Mouse (Mus musculus) frontal cortex, postnatal 25 days (tissue): ENCODE data around the gene Tmc6.
"Not testable (repeated sequence)": the region's sequence is repeated elsewhere in the genome, so short reads cannot be mapped to it uniquely, and the experiment has no call there.

Experiments used
- DNase-seq, 2 experiments: peaks; one replicate each; pipeline ENCODE4 v3.0.0; 2022; ENCODE audit warnings: low spot score in 2 of 2

The Tmc6 gene

DNA sequence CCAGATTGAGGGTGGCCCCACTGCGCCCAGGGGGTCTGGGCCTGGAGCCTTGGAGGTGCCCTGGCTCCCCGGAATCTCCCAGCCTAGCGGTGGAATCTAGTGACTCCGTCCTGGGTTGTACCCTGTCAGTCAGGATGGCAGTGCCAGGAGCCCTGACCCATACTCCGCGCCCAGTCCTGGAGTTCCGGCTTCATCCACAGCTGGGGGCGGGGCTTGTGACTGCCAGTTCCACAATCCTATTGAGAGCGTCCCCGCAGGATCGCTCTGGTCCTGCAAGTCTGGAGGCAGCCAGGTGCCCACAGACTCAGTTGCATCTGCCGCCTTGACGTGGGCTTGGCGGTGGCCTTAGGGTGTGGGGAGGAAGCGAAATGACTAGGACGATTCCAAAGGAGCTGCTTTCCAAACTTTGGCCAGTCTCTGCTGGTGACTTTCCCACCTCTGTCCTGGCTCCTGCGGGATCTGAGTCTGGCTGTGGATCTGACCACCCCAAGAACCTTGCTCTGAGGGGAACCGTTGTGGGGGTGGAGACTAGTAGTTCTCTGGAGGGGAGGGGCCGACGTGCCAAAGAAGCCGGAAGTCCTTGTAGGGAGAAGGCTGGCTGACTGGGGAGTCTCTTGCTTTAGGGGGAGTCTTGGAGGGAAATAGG lies 28.5 kb upstream of the Tmc6 start:
- DNase-seq, result peak in 1 of 2 experiments; percentile 28

DNA sequence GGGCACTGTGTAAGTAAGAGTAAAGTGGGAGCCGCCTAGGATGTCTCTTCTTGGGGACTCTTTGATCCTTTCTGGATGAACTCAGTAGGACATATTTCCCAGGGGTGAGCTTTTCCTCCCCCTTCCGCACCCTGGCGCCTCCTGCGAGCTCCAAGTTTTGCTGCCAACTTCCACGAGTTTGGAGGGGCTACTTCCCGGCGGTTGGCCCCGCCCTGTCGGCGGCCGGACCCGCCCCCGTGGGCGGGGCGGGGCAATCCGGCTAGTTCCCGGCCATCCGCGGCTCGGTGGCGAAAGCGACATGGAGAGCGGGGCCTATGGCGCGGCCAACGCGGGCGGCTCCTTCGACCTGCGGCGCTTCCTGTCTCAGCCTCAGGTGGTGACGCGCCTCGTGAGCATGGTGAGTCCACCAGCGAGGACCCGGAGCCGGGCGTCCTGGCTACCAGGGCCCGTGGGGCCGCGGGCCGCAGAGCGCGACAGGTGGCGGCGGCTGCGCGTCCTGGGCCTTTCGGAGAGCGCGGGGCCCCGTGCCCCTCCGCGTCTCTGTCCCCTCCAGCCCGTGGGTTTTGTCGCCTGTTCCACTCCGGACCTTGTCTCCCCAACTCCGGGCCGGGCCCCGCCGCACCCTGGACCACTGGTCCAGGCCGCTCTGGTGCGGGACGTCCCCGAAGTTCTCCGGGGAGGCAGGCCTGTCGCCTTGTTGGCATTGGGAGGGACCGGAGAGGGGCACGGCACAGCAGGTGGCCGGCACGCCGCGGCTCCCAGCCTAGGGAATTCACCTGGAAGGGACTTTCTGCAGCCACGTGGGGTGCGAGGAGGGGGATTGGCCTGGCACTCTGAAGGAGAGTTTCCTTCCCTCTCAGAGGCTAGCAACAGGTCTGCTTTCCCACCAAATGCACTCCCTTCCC lies 27.7 kb upstream of the Tmc6 start, which contains the start of the genes Gm20708 and Syngr2:
Gene Gm20708 (plus strand): TSS at position 262 of the 905 bp plus-strand sequence.
Gene Syngr2 (plus strand): TSS at position 262 of the 905 bp plus-strand sequence.
- DNase-seq, result no peak

DNA sequence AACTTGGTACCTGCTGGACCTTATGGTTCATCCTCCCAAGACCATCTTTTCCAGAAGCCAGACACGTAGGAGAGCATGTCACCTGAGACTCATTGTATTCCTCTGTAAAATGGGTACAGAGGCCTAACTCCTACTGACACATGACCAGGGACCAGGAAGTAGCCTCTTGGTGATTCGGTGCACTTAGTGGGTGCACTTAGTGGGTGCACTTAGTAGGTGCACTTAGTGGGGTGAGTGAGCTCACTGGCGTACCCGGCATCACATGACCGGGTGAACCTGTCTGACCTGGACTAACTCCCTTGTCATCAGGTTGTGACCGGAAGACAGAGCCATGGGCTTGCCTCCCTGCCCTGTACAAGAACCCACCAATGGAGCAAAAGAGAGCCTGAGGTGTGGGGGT lies 24.8 kb upstream of the Tmc6 start:
- DNase-seq, result no peak

DNA sequence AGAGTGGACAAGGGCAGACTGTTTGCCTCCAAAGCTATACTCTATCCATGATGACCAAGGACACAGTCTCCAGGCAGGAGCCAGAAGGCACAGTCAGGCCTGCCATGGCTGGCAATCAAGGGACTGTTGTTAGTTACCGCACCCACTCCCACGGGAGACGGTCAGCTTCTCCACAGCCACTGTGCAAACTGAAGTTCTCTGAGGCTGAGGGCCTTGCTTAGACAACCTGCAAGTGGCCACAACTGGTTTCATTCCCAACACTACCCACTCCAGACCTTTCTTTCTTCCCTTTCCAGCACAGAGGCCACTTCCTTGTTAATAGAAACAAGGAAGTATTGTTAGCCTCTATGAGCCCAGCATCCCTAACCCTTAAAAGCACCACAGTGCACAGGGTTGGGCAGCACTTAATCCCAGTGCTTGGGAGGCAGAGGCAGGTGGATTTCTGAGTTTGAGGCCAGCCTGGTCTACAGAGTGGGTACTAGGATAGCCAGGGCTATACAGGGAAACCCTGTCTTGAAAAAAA lies 21.2 kb upstream of the Tmc6 start:
- no peak for DNase-seq

DNA sequence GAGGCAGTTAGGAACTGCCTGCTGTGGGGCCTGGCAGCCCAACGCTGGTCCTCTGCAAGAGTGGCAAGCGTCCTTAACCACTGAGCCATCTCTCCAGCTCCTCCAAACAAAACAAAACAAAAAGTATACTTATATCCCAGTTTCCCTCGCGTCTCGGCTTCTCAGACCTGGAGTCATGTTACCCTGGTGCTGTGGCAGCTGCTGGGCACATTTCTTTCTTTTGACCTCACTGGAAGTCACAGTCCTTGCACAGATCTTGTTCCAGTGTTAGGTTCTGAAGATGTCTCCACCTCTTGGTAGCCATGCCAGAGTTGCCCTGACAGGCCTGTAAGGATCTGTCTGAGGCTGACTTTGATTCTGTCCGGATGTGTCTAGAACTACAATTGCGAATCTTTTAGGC lies 19.7 kb upstream of the Tmc6 start:
- no peak for DNase-seq

DNA sequence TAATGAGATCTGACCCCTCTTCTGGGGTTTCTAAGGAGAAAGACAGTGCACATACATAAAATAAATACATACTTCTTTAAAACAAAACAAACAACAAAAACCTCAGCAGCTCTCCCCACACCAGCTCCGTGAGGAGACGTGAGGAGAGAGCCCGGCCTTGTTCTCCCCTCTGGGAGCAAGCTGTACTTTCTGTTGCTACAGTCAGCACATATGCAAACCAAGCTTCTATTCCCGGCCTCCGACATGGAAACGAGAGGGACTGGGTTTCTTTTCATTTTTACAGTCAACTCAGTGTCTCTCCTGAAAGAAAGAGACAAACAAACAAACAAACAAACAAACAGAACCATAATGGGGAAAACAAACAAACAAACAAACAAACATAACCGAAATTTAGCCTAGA lies 18.0 kb upstream of the Tmc6 start:
- no peak for DNase-seq

DNA sequence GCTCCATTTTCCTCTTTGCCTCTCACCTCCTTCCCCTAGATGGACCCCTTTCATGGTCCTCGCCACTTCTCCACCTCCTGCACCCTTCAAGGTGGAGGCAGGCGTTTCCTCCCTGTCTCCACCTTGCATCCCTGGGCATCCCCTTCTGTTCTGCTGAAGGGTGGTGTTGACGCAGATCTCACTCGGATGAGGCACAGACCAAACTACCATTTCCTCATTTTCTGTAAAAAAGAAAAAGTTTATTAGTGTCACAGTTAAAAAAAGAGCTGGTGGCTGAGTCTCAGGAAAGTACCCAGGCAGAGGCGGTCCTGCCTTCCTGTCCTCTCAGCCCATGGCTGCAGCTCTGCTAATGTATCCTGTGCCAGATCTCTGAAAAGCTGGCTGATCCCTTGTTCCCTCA lies 17.2 kb upstream of the Tmc6 start:
- no peak for DNase-seq

DNA sequence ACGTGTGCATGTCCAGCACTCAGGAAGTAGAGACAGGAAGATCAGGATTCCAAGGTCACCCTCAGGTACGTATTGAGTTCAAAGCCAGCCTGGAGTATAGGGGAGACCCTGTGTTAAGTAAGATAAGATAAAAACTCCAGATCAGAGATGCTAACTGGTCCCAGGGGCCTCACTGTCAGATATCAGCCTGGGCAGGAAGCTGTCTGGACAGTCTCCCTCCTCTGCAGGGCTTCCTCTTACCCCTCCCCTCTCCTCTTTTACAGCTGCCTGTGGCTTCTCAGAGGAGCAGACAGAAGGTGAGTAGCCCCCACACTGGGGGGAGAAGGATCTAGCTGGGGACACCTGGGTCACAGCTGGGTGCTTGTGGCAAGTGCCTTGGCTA lies 16.2 kb upstream of the Tmc6 start:
- DNase-seq, result no peak

DNA sequence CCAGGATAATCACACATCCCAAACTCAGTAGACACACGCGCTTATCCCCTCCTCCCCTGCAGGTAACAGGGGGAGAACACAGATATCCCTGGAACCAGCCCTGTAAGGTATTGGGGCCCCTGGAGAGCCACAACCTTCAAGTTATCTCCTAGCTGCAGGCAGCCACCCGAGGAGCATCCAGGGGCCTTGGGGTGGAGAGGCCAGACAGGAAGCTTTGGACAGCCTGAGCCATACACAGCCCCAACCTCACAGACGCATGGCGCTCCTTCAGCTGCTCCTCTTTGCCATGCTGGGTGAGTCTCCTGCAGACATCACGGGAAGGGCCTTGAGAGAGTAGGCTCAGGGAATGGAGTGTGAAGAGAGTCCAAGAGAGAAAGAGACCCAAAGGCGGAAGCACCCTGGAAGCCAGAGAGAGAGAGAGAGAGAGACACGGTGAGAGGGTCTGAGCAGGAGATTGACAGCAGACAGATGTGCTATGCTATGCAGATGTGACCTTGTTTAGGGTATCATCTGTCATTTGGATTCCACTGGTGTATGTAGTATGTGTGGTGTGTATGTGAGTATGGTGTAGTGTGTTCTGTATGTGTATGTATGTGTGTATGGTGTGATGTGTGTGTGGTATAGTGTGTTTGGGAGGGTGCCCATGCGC lies 15.6 kb upstream of the Tmc6 start, which contains the start of gene 6030468B19Rik:
Gene 6030468B19Rik (plus strand): TSS at position 150 of the 649 bp plus-strand sequence.
- no peak for DNase-seq

DNA sequence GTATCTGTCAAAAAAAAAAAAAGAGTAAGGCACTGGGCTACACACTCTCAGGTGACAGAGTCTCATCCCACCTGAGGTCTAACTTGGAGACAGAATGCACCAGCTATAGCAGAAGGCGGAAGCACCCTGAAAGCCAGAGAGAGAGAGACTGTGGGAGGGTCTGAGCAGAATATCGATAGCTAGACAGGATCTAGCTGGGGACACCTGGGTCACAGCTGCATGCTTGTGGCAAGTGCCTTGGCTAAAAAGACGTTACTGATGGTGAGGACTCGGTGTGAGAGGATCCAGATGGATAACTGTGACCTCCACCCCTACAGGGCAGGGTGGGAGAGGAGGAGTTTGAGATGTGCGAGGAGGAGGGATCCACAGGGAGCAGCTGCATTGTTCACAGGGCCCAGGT lies 15.0 kb upstream of the Tmc6 start:
- no peak for DNase-seq

DNA sequence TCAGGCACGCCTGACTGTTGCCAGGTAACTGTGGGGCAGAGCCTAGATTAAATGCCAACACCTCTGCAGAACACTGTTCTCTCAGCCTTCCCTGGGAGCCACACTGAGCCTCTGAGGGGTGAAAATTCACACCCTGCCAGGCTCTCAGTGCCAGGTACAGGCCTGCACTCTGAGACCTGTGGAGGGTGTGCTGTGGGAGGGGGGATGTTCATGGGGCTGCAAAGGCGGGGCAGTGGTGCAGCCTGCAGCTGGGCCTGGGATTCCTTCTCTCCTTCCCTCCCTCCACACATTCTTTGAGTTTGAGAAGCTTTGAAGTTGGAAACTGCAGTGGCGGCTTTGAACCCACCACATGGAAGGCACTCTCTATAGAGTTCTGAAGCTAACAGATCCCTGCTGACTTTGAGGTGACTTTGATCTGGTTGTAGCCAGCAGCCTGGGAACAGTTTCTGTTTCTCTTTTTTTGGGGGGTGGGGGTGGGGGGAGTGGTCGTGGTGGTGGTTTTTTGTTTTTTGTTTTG lies 12.1 kb upstream of the Tmc6 start:
- DNase-seq, result no peak

DNA sequence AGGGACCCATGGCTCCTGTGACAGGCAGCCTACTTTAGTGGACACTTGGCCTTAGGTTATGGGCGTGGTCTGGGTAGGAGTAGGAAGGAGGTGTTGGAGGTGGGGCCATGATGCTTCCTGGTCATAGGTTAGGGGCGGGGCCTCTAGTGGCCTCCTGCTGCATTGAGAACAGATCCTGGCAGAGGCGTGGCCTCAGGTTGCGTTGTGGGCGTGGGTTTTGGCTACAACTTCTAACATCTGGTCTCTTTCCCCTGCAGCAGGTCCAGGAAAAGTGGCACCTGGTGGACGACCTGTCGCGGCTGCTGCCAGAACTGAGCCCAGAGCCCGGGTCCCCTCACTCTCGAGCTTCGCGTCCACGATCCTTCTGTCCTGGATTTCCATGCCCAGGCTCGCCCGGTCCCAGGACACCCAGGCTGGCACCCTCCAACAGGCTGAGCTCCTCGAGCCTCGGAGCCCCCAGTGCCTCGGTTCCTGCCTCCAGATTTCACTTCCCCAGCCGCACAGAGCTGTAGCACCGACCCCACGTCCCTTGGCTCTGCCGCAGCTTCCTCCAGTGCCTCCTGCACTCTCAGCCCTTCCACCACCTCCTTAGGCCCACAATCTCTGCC lies 10.4 kb upstream of the Tmc6 start:
- no peak for DNase-seq

DNA sequence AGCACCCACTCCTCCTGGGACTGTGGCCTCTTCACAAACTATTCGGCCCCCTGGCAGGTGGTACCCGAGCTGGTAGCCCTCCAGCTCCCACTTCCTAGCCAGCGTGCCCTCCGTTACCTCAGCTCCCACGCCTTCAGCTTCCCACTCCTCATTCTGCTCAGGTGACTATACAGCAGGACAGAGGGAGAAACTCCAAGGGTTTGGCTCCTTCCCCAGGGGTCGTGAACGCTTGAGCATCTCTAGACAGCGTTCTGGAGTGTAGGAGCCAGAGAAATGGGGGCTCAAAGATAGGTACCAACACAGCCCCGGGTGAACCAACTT lies 9.4 kb upstream of the Tmc6 start:
- no peak for DNase-seq

DNA sequence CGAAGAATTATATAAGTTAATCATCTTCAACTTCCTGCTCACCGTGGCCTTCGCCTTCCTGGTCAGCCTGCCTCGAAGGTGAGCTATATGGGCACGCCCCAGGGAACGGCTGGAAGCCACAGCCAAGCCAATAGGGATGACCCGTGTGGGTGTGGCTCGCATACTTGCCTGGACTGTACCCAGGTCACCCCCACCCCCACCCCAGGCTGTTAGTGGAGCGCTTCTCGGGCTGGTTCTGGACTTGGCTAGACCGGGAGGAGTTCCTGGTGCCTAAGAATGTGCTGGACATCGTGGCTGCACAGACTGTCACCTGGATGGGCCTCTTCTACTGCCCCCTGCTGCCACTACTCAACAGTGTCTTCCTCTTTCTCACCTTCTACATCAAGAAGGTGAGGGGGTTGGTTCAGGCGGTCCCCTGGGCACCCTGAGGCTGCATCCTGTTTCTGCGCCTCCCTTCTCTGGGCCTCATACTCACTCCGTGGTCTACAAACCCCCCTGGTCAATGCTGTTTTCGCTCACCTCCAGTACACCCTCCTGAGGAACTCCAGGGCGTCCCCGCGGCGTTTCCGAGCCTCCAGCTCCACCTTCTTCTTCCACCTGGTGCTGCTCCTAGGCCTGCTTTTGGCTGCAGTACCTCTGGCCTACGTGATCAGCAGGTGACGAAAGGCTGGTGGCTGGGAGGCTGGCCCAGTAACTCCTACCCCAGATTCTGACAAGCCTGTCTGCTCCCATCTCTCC lies 8.9 kb upstream of the Tmc6 start:
- no peak for DNase-seq

DNA sequence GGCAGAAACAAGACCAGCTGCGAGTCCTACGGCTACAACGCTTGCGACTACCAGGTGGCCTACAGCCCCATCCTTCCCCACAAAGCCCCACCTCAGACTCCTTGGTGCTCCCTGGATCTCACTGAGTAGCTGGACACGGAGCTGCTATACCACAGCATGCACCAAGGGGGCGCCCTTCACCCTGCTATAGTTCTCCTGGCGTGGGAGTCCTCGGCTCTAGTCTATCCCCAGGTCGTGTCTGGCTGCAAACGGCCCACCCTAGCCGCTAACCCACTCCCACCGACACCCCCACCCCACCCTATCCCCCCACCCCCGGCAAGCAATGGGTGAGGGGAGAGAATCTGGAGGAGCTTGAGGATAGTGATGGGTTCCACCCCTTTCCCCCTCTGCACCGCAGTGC lies 8.3 kb upstream of the Tmc6 start:
- peak in 1 of 2 experiments; percentile 49 for DNase-seq

DNA sequence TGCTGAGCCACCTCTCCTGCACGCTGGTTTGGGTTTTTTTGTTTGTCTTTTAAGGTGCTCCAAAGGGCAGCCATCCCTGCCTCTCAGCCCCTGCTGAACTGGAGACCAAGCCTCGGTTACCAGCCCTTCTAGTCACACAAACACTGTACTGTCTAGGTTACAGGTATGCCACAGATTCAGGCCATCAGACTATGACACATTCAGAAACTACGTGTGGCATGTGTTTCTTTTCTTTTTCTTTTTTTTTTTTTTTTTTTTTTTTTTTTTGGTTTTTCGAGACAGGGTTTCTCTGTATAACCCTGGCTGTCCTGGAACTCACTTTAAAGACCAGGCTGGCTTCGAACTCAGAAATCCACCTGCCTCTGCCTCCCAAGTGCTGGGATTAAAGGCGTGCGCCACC lies 6.5 kb upstream of the Tmc6 start:
- not testable (repeated sequence) for DNase-seq

DNA sequence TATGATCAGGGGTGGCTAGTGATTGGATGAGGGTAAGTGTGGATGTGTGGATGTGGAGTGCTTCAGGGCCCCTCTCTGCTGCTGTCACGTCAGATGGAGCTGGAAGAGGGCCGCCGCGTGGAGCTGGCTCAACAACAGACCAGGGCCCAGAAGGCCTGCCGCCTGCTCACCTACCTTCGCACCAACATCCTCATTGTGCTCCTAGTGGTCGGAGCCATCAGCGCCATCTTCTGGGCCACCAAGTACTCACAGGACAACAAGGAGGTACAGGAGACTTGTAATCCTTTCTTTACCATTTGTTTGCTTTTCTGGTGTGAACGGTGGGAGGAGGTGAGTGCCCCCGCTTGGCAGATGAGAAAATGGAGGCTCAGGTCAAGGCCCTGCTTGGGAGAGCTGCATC lies 4.3 kb upstream of the Tmc6 start:
- no peak for DNase-seq

DNA sequence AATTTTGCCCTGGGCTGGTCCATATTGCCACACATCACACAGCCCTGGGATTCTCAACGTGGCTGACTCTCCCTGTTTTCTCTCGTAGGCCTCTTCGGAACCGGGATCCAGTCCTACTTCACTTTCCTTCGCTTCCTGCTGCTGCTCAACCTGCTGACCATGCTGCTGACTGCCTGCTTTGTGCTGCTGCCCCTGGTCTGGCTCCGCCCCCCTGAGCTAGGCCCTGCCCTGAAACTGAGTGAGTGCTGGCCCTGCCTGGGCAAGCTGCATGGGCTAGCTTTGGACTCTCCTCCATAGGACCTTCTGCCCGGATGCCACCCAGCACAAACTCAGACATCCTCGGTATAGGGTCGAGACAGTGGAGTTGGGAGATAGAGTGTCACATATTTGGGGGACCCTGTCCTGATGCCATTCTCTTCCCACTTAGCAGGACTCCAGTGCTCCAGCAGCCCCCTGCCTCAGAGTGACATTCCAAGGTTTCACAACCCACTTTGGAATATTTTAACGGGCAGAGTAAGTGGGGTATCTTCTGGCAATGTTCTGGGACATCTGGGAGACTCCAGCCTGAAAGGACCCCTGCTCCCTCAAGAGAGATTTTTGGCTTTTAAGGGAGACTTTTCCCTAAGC lies 1.8 kb upstream of the Tmc6 start:
- DNase-seq, result no peak

DNA sequence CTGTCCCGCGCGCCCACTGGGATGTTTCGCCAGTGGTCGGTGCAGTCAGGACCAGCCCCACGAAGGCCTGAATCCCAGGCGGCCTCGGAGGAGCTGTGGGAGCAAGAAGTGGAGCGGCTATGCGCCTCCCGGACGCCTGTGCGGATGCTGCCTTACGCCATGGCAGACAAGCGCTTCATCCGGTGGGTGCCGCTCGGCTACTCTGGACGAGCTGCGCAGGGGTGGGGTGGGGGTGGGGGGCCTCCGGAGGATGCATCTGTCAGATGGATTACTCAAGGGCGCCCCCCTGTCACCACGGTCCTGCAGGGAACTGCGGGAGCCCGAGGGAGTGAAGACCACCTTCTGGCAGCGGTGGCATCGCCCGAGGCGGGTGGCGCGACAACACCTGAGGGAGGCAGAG lies 1.1 kb upstream of the Tmc6 start:
- no peak for DNase-seq

DNA sequence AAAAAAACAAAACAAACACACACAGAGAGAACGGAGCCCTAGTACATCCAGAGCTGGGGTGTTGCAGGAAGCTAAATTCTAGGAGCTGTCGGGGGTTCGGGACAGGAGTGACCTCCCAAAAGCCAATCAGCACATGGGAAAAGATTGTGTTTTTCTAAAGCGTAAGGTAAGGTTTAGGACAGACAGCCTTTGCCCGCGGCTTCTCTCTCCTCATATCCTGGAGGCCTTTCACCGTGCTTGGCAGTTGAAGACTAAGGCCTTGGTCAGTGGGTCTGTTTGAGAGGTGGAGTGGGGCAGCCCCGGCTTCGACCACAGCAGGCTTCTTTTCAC lies 672 bp upstream of the Tmc6 start:
- no peak for DNase-seq
